Mouse (Mus musculus) thymus, postnatal 4 days (tissue): ENCODE results near the gene Frmd4a.
A peak's percentile ranks its signal among the peaks of the same experiment; 100 is the strongest.

Source experiments
- DNase-seq: peaks from one replicate; pipeline ENCODE4 v3.0.0; 2021

Gene Frmd4a

DNA sequence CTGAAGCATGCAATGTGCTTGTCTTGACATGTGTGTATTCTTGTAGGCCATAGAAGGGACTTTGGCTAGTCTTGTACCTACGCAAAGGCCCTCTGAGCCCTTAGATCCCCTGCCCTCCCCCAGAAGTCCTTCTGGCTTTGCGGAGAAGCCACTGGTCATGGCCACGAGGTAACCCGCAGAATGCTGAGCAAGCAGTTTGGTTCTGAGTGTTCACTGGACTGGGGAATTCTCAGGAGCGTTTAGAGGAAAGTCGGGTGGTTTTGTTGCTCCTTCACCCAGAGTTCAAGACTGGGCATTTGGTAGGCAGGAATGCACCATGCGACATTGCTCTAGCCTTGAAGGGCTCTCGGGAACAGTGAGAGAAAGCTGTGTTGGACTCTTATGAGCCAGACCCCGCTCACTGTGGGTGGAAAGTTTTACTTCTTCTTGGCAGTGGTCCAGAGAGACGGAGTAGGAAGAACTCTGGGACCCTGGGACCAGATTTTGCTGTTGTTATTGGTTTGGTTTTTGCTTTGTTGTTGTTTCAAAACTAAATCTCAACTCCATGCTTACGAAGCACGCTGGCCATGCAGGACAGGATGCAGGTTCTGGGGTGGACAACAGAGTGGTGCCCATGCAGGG lies 432.5 kb downstream of the Frmd4a start:
- DNase-seq = no peak

DNA sequence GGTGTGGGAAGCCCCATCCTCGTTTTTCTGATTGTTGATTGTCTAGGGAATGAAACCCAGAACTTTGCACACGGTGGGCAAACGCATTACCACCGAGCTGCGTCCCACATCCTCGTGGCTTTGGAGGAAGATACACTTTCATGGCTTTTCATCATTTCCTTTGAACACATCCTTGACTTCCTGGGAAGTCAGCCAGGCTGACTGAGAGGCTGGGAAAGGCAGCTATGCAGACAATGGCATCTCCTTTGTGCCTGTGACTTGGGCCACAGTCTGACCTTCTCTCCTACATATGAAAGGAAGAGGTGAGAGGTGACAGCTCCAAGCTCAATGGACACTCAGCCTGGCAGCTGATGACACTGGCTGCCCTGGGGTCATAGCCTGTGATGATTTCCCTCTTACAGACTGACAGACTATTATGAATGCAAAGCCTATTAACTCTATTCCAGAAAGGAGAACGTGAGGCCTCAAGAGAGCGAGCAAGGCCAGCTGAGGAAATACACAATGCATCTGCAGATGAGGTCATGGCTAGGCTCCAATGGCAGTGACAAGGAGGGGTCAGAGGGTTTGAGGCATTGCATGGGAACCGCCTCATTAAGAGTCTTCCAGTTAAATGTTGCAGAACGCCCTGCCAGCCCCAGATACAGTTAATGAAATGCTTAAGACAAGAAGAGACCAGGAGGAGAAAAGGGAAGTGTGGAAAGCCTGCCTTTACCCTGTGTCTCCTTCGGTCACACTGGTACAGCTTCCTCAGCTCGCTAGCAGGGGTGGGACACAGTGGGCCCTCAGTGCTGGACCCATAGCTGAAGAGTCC lies 435.3 kb downstream of the Frmd4a start:
- no peak for DNase-seq

GRCm38 (mm10) chr2:4455097-4456025 lies 437.8 kb downstream of the Frmd4a start:
- DNase-seq = no peak

DNA sequence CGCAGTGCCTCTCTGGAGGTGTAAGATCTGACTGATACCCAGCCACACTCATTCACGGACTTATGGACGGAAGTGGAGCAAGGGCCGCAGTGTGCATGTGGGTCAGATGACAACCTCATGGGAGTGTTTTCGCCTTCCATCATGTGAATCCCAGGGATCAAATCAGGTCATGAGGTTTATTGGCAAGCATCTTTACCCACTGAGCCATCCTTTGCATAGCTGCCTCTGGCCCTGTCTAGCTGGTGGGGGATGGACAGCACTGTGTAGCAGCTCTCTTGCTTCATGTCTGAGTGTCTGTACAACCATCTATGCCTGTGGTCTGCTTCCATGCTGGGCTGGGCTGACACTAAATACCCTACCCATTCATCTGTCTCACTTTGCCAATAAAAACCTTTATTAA lies 443.4 kb downstream of the Frmd4a start:
- DNase-seq = no peak

- DNase-seq = no peak
Observed at GRCm38 (mm10) chr2:4461514-4461913, 444.0 kb downstream of the Frmd4a start.

DNA sequence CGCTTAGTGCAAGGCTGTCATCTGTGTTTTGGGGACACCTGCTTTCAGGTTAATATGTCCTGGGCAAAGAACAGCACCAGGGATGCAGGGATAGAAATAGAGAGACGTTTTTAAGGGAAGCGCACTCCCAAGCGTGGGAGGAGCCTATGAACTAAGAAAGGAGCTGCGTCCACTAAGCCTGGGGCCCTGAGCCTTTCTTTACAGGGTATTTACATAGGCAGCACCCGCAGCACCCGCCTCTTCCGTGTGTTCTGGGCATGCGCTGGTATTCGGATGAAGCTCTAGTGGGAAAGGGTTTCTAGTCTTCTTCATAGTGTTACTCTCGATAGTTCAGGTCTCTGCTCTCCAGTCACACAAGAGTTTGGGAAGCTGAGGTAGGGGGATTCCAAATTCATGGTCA lies 445.0 kb downstream of the Frmd4a start:
- no peak for DNase-seq

DNA sequence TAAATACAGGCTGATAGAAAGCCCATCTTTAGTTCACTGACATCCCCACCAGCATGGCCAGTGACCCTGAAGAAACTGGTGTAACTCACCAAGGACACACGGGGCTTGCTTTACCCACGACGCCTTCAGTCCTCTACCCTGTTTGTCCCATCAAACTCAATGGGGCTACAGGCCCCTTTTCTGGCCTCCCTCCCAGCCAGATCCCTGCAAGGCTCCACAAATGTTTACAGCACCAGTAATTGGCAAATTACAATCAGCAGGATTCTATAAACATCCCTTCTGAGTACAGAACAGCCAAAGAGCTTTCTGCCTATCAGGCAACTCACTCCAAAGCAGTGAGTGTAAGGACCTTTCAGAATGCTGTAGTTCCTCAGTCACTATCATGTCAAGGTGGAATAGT lies 448.6 kb downstream of the Frmd4a start:
- DNase-seq = no peak

DNA sequence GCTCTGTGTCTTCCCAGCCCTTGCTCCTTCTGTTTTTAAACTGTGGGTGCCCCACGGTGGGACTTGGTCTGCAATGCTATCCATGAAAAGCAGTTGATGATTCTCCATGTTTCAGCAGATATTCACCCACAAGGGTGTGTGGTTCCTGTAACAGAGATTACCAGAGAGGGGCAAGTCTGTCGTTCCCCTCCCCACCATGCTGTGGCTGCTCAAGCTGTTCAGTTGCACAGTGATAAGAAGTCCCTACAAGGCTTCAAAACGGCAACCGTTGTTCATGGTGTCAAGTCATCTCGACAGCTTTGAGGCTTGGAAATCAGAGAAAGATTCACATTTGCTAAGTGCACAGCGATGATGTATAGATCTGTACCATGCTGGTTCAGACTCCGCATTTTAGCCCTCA lies 449.8 kb downstream of the Frmd4a start:
- DNase-seq = no peak

- DNase-seq = no peak
Observed at GRCm38 (mm10) chr2:4472760-4473480, 455.4 kb downstream of the Frmd4a start.

GRCm38 (mm10) chr2:4473866-4474538 lies 456.5 kb downstream of the Frmd4a start:
- no peak for DNase-seq

GRCm38 (mm10) chr2:4474539-4474937 lies 457.0 kb downstream of the Frmd4a start:
- no peak for DNase-seq

DNA sequence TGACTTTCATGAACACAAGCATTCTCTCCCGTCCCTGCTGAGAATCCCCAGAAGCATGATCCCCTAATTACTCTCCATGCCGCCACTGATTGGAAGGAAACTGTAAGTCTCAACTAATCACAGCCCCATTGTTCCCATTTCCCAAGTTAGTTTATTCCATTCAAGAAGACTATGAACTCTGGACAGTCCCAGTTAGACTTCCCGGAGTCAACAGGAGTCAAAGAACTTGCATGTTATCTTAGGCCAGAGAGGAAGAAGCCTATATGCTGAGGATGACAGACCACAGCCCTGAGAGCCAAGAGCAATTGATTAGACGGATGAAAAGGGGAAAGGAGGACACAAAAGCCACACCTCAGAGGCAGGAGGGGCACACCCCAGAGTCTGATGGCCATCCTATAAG lies 458.5 kb downstream of the Frmd4a start:
- DNase-seq = no peak

DNA sequence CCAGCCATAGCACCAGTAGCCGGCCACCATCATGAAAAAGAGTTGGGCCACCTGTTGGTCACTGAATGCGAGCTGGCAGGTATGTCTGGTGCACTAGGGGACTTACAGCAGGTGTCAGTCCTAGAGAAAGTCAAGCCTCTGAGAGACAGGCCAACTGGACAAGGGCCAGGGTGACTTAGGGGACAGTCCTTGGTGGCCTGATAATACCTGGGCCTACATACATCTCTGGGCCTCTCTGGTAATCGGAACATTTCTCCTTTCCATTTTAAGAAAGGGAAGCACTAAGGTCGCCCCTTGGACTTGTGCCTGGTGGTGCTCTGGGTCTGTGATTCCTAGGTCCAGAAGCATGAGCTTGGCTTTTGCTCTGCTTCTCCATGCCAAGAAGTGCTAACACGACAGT lies 459.1 kb downstream of the Frmd4a start:
- no peak for DNase-seq

DNA sequence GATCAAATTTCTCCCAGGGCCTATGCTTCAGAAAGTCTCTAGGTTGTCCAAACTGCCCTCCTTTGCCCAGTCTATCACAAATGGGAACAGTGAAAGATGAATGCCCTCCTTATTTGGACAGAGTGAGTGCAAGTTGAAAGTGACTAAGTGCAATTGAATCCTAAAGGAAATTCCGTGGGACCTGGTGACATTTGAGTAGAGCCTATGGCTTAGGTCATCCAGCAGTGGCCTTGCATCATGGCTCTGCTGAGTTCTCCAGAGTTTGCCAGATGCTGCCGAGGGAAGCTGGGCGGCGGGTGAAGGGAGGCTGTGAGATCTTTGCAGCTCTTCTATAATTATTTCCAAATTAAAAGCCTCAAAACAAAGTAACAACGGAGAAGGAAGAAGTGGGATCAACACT lies 459.8 kb downstream of the Frmd4a start:
- no peak for DNase-seq

DNA sequence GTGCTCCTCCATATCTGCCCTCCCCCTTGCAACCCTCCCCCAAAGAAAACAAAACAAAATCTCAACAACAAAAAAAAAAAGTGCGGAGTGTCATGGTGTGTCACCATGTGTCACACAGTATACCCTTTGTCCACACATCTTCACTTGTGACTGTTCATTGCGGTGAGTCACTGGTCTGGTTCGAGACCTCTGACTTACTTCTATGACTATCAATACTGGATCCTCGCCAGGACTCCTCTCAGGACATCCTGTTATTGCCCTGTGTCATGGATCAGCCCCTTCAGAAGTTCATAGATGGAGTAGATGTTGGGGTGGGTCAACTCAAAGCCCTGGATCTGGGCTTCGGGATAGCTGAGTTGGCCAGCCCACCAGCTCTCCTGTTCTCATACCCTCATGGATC lies 462.7 kb downstream of the Frmd4a start:
- DNase-seq = no peak

DNA sequence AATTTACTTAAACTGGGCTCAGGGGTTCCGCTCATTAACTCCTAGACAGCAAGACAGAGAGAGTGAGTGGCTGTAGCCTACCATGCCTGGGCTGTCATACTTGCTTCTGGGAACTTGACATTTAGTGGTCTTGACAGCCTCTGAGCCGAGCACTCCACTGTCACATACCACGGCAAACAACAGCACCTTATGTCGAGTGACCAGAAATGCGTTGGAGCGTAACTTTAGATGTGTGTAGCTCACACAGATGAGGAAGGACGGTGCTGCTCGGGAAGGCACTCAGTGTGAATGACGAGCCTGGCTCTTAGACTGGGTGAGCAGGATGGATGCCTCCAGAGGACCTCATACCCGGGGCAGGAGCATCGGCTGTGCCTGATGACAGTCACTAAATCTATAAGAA lies 463.6 kb downstream of the Frmd4a start:
- no peak for DNase-seq

DNA sequence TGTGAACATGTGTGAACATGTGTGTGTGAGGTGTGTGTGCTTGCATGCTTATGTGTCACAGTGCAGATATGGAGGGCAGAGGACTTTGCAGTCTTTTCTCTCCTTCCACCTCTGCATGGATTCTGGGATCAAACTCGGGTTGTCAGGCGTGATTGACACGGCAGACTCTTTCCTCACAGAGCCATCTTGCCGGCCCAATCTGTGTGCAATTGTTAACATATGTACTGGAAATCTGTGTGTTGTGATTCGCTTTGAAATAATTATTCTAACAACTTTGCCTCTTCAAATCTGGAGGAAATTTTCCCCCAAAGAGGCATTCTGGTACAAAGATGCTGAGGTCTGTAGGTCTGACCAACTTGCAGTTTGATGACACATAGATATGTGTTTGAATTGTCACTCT lies 468.7 kb downstream of the Frmd4a start:
- no peak for DNase-seq

- no peak for DNase-seq
Observed at GRCm38 (mm10) chr2:4487280-4487679, 469.8 kb downstream of the Frmd4a start.

GRCm38 (mm10) chr2:4490845-4491244 lies 473.3 kb downstream of the Frmd4a start:
- DNase-seq = no peak

- peak; percentile 72 for DNase-seq
Observed at GRCm38 (mm10) chr2:4492485-4493481, 475.3 kb downstream of the Frmd4a start.

DNA sequence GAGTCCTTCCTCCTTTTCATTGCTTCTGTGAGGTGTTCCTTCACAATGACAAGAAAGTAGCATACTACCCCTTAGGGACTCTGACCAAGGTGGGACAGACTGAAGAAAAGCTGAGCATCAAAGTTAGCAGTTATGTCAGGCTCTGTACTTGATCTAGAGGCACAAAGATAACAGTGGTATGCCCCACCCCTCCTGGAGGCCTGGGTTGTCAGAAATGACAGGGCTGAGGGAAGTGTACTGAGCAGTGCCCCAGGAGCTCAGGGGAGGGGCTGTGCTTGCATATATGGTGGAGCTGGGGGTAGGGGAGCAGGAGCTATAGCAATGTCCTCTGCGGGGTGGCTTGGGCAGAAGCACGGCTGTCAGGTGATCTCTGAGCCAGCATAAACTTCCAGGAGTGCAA lies 477.0 kb downstream of the Frmd4a start:
- no peak for DNase-seq
